Mouse (Mus musculus): ENCODE measurements around the gene Erv3.
A peak's percentile ranks its signal among the peaks of the same experiment; 100 is the strongest.

The Erv3 gene

GRCm38 (mm10) chr2:131859721-131860120 lies at the start of gene Erv3:
TSS of gene Erv3 (minus strand) at chr2:131859747.
- no peak for DNase-seq (ENCODE audit: low read depth)

- DNase-seq (ENCODE audit: low read depth): no peak
Measured at GRCm38 (mm10) chr2:131908906-131909305, 49.4 kb upstream of the Erv3 start.

GRCm38 (mm10) chr2:131908351-131908861 lies 48.9 kb upstream of the Erv3 start:
- DNase-seq (ENCODE audit: low read depth): peak; percentile 34

- no peak for DNase-seq (ENCODE audit: low read depth)
Measured at GRCm38 (mm10) chr2:131907311-131907710, 47.8 kb upstream of the Erv3 start.

- DNase-seq (ENCODE audit: low read depth): peak; percentile 12
Measured at GRCm38 (mm10) chr2:131906846-131907245, 47.3 kb upstream of the Erv3 start.

- DNase-seq (ENCODE audit: low read depth): no peak
Measured at GRCm38 (mm10) chr2:131906266-131906665, 46.7 kb upstream of the Erv3 start.

GRCm38 (mm10) chr2:131905776-131906175 lies 46.2 kb upstream of the Erv3 start:
- no peak for DNase-seq (ENCODE audit: low read depth)

GRCm38 (mm10) chr2:131905025-131905424 lies 45.5 kb upstream of the Erv3 start:
- no peak for DNase-seq (ENCODE audit: low read depth)

- peak; percentile 87 for DNase-seq (ENCODE audit: low read depth)
Measured at GRCm38 (mm10) chr2:131902867-131903266, 43.3 kb upstream of the Erv3 start.

- no peak for DNase-seq (ENCODE audit: low read depth)
Measured at GRCm38 (mm10) chr2:131902423-131902822, 42.9 kb upstream of the Erv3 start.

- DNase-seq (ENCODE audit: low read depth): no peak
Measured at GRCm38 (mm10) chr2:131897336-131898109, 38.0 kb upstream of the Erv3 start.

GRCm38 (mm10) chr2:131896011-131896410 lies 36.5 kb upstream of the Erv3 start:
- no peak for DNase-seq (ENCODE audit: low read depth)

- no peak for DNase-seq (ENCODE audit: low read depth)
Measured at GRCm38 (mm10) chr2:131895106-131895505, 35.6 kb upstream of the Erv3 start.

- DNase-seq (ENCODE audit: low read depth): no peak
Measured at GRCm38 (mm10) chr2:131892534-131892933, 33.0 kb upstream of the Erv3 start.

- no peak for DNase-seq (ENCODE audit: low read depth)
Measured at GRCm38 (mm10) chr2:131888233-131888632, 28.7 kb upstream of the Erv3 start.

- DNase-seq (ENCODE audit: low read depth): no peak
Measured at GRCm38 (mm10) chr2:131886503-131887160, 27.1 kb upstream of the Erv3 start.

GRCm38 (mm10) chr2:131883136-131883535 lies 23.6 kb upstream of the Erv3 start:
- no peak for DNase-seq (ENCODE audit: low read depth)

- DNase-seq (ENCODE audit: low read depth): no peak
Measured at GRCm38 (mm10) chr2:131881766-131882165, 22.2 kb upstream of the Erv3 start.

GRCm38 (mm10) chr2:131876551-131877265 lies 17.2 kb upstream of the Erv3 start:
- peak; percentile 40 for DNase-seq (ENCODE audit: low read depth)

GRCm38 (mm10) chr2:131873376-131873775 lies 13.8 kb upstream of the Erv3 start:
- peak; percentile 55 for DNase-seq (ENCODE audit: low read depth)

GRCm38 (mm10) chr2:131868983-131869382 lies 9.4 kb upstream of the Erv3 start:
- DNase-seq (ENCODE audit: low read depth): no peak

- DNase-seq (ENCODE audit: low read depth): no peak
Measured at GRCm38 (mm10) chr2:131866676-131867075, 7.1 kb upstream of the Erv3 start.
